Mouse (Mus musculus): ENCODE measurements around the gene Plekha7. TPM values are rescaled to one million over a fixed set of nuclear protein-coding genes. Genes with fewer than 3 reads are reported as not detected.

Gene Plekha7
- polyA plus RNA-seq, 1 experiment from 2014 or later, result 7.2 TPM

GRCm38 (mm10) chr7:116298389-116298788, 9.8 kb downstream of the Plekha7 start:
- H3K9me3 ChIP-seq (ENCODE audit: control insufficient read depth, low read length), result no peaks in the 10 kb centered on the region
- no peak overlapping the region for H3K9ac ChIP-seq (ENCODE audit: low read depth, low read length)
- no peak overlapping the region for H3K4me3 ChIP-seq (ENCODE audit: low read length)
- 77% methylated on average over 10 of the region's 10 CpGs for WGBS
- H3K4me2 ChIP-seq (replicated peaks; ENCODE audit: low read depth, low read length), result no peak overlapping the region
- ATAC-seq (ENCODE audit: low FRiP score, low TSS enrichment), result no peak
- no peaks in the 10 kb centered on the region for H3K27me3 ChIP-seq (ENCODE audit: control insufficient read depth, insufficient read depth, low read length)
- no peaks in the 10 kb centered on the region for H3K36me3 ChIP-seq (ENCODE audit: control insufficient read depth, insufficient read depth, low read length)
- peaks cover 5% of the 10 kb centered on the region for H3K4me1 ChIP-seq (ENCODE audit: control insufficient read depth, insufficient read depth, low read length)
- H3K27ac ChIP-seq (ENCODE audit: low read depth, low read length), result no peak overlapping the region

GRCm38 (mm10) chr7:116294961-116295360, 13.2 kb downstream of the Plekha7 start:
- Histone ChIP-seq H3K27ac (ENCODE audit: low read depth, low read length) (no peak overlapping the region), H3K27me3 (ENCODE audit: control insufficient read depth, insufficient read depth, low read length) (no peaks in the 10 kb centered on the region), H3K9me3 (ENCODE audit: control insufficient read depth, low read length) (no peaks in the 10 kb centered on the region), H3K4me3 (ENCODE audit: low read length) (no peak overlapping the region), H3K4me2 (replicated peaks; ENCODE audit: low read depth, low read length) (no peak overlapping the region), H3K9ac (ENCODE audit: low read depth, low read length) (no peak overlapping the region), H3K36me3 (ENCODE audit: control insufficient read depth, insufficient read depth, low read length) (no peaks in the 10 kb centered on the region), H3K4me1 (ENCODE audit: control insufficient read depth, insufficient read depth, low read length) (peaks cover 13% of the 10 kb centered on the region)
- 47% methylated on average over 3 of the region's 3 CpGs for WGBS
- no peak for ATAC-seq (ENCODE audit: low FRiP score, low TSS enrichment)

GRCm38 (mm10) chr7:116292377-116292776, 15.8 kb downstream of the Plekha7 start:
- H3K27ac ChIP-seq (ENCODE audit: low read depth, low read length), result no peak overlapping the region

GRCm38 (mm10) chr7:116290559-116290958, 17.6 kb downstream of the Plekha7 start:
- H3K9me3 ChIP-seq (ENCODE audit: control insufficient read depth, low read length), result no peaks in the 10 kb centered on the region
- no peak overlapping the region for H3K27ac ChIP-seq (ENCODE audit: low read depth, low read length)
- H3K9ac ChIP-seq (ENCODE audit: low read depth, low read length), result no peak overlapping the region
- H3K27me3 ChIP-seq (ENCODE audit: control insufficient read depth, insufficient read depth, low read length), result no peaks in the 10 kb centered on the region
- H3K36me3 ChIP-seq (ENCODE audit: control insufficient read depth, insufficient read depth, low read length), result no peaks in the 10 kb centered on the region
- WGBS, result 59% methylated on average over 1 of the region's 1 CpGs
- peaks cover 33% of the 10 kb centered on the region for H3K4me1 ChIP-seq (ENCODE audit: control insufficient read depth, insufficient read depth, low read length)
- no peak overlapping the region for H3K4me2 ChIP-seq (replicated peaks; ENCODE audit: low read depth, low read length)
- no peak for ATAC-seq (ENCODE audit: low FRiP score, low TSS enrichment)
- no peak overlapping the region for H3K4me3 ChIP-seq (ENCODE audit: low read length)

More at GRCm38 (mm10) chr7:116292377-116292776, 15.8 kb downstream of the Plekha7 start:
- Histone ChIP-seq H3K4me2 (replicated peaks; ENCODE audit: low read depth, low read length) (no peak overlapping the region), H3K9me3 (ENCODE audit: control insufficient read depth, low read length) (no peaks in the 10 kb centered on the region), H3K36me3 (ENCODE audit: control insufficient read depth, insufficient read depth, low read length) (no peaks in the 10 kb centered on the region), H3K9ac (ENCODE audit: low read depth, low read length) (no peak overlapping the region), H3K4me3 (ENCODE audit: low read length) (no peak overlapping the region), H3K4me1 (ENCODE audit: control insufficient read depth, insufficient read depth, low read length) (peaks cover 20% of the 10 kb centered on the region), H3K27me3 (ENCODE audit: control insufficient read depth, insufficient read depth, low read length) (no peaks in the 10 kb centered on the region)
- peak; percentile 28; the same call in 1 of the 2 replicates for ATAC-seq (ENCODE audit: low FRiP score, low TSS enrichment)
- WGBS, result 30% methylated on average over 5 of the region's 5 CpGs

- no peaks in the 10 kb centered on the region for H3K36me3 ChIP-seq (ENCODE audit: control insufficient read depth, insufficient read depth, low read length)
- 0 out of 2 replicates have a peak overlapping the region, but pooled peaks have one; percentile 9 for H3K27ac ChIP-seq (ENCODE audit: low read depth, low read length)
- peaks cover 28% of the 10 kb centered on the region for H3K4me1 ChIP-seq (ENCODE audit: control insufficient read depth, insufficient read depth, low read length)
- no peaks in the 10 kb centered on the region for H3K27me3 ChIP-seq (ENCODE audit: control insufficient read depth, insufficient read depth, low read length)
- H3K4me3 ChIP-seq (ENCODE audit: low read length), result no peak overlapping the region
- no peak overlapping the region for H3K4me2 ChIP-seq (replicated peaks; ENCODE audit: low read depth, low read length)
- no peaks in the 10 kb centered on the region for H3K9me3 ChIP-seq (ENCODE audit: control insufficient read depth, low read length)
- ATAC-seq (ENCODE audit: low FRiP score, low TSS enrichment), result no peak
- 80% methylated on average over 3 of the region's 3 CpGs for WGBS
- no peak overlapping the region for H3K9ac ChIP-seq (ENCODE audit: low read depth, low read length)
Observed at GRCm38 (mm10) chr7:116288996-116289395, 19.2 kb downstream of the Plekha7 start.

- Histone ChIP-seq H3K4me2 (replicated peaks; ENCODE audit: low read depth, low read length) (no peak overlapping the region), H3K36me3 (ENCODE audit: control insufficient read depth, insufficient read depth, low read length) (no peaks in the 10 kb centered on the region), H3K9ac (ENCODE audit: low read depth, low read length) (no peak overlapping the region), H3K27me3 (ENCODE audit: control insufficient read depth, insufficient read depth, low read length) (no peaks in the 10 kb centered on the region), H3K4me1 (ENCODE audit: control insufficient read depth, insufficient read depth, low read length) (peaks cover 29% of the 10 kb centered on the region), H3K9me3 (ENCODE audit: control insufficient read depth, low read length) (no peaks in the 10 kb centered on the region), H3K27ac (ENCODE audit: low read depth, low read length) (peak overlapping the region; percentile 21; the same call in 1 of the 2 replicates), H3K4me3 (ENCODE audit: low read length) (no peak overlapping the region)
- WGBS, result 85% methylated on average over 5 of the region's 5 CpGs
- ATAC-seq (ENCODE audit: low FRiP score, low TSS enrichment), result no peak
Observed at GRCm38 (mm10) chr7:116287959-116288358, 20.2 kb downstream of the Plekha7 start.

- 20% methylated on average over 11 of the region's 11 CpGs for WGBS
- Histone ChIP-seq H3K4me3 (ENCODE audit: low read length) (no peak overlapping the region), H3K27me3 (ENCODE audit: control insufficient read depth, insufficient read depth, low read length) (no peaks in the 10 kb centered on the region), H3K36me3 (ENCODE audit: control insufficient read depth, insufficient read depth, low read length) (no peaks in the 10 kb centered on the region), H3K9ac (ENCODE audit: low read depth, low read length) (no peak overlapping the region), H3K4me2 (replicated peaks; ENCODE audit: low read depth, low read length) (no peak overlapping the region), H3K27ac (ENCODE audit: low read depth, low read length) (peak overlapping the region; percentile 62; the same call in 1 of the 2 replicates), H3K9me3 (ENCODE audit: control insufficient read depth, low read length) (no peaks in the 10 kb centered on the region), H3K4me1 (ENCODE audit: control insufficient read depth, insufficient read depth, low read length) (peaks cover 25% of the 10 kb centered on the region; the same call in 1 of the 2 replicates)
- peak; percentile 56; the same call in 1 of the 2 replicates for ATAC-seq (ENCODE audit: low FRiP score, low TSS enrichment)
Observed at GRCm38 (mm10) chr7:116286611-116287355, 21.4 kb downstream of the Plekha7 start.

- H3K4me3 ChIP-seq (ENCODE audit: low read length), result no peak overlapping the region
- no peak overlapping the region for H3K9ac ChIP-seq (ENCODE audit: low read depth, low read length)
- ATAC-seq (ENCODE audit: low FRiP score, low TSS enrichment), result peak; percentile 25; the same call in 1 of the 2 replicates
- no peaks in the 10 kb centered on the region for H3K27me3 ChIP-seq (ENCODE audit: control insufficient read depth, insufficient read depth, low read length)
- no peaks in the 10 kb centered on the region for H3K36me3 ChIP-seq (ENCODE audit: control insufficient read depth, insufficient read depth, low read length)
- H3K4me2 ChIP-seq (replicated peaks; ENCODE audit: low read depth, low read length), result no peak overlapping the region
- no peaks in the 10 kb centered on the region for H3K9me3 ChIP-seq (ENCODE audit: control insufficient read depth, low read length)
- peak overlapping the region; percentile 62; the same call in 1 of the 2 replicates for H3K27ac ChIP-seq (ENCODE audit: low read depth, low read length)
- WGBS, result 45% methylated on average over 12 of the region's 12 CpGs
- H3K4me1 ChIP-seq (ENCODE audit: control insufficient read depth, insufficient read depth, low read length), result peaks cover 25% of the 10 kb centered on the region; the same call in 1 of the 2 replicates
Observed at GRCm38 (mm10) chr7:116286173-116286572, 22.0 kb downstream of the Plekha7 start.

GRCm38 (mm10) chr7:116285216-116285615, 23.0 kb downstream of the Plekha7 start:
- Histone ChIP-seq H3K9ac (ENCODE audit: low read depth, low read length) (no peak overlapping the region), H3K4me1 (ENCODE audit: control insufficient read depth, insufficient read depth, low read length) (peaks cover 31% of the 10 kb centered on the region; the same call in 1 of the 2 replicates), H3K27ac (ENCODE audit: low read depth, low read length) (no peak overlapping the region), H3K36me3 (ENCODE audit: control insufficient read depth, insufficient read depth, low read length) (no peaks in the 10 kb centered on the region), H3K4me2 (replicated peaks; ENCODE audit: low read depth, low read length) (no peak overlapping the region), H3K27me3 (ENCODE audit: control insufficient read depth, insufficient read depth, low read length) (no peaks in the 10 kb centered on the region), H3K9me3 (ENCODE audit: control insufficient read depth, low read length) (no peaks in the 10 kb centered on the region), H3K4me3 (ENCODE audit: low read length) (no peak overlapping the region)
- ATAC-seq (ENCODE audit: low FRiP score, low TSS enrichment), result no peak
- 66% methylated on average over 1 of the region's 1 CpGs for WGBS
